Mouse (Mus musculus) ES-Bruce4 (cell line): ENCODE results near the gene Hoxa5.

Experiments
- CTCF ChIP-seq: IDR thresholded peaks from one replicate; pipeline ENCODE4 v1.8.1; 2011; ENCODE audit warnings: low read depth, low read length
- POLR2A ChIP-seq: IDR thresholded peaks from one replicate; pipeline ENCODE4 v1.8.1; 2011; ENCODE audit warnings: low read length; ENCODE audit not compliant: insufficient read depth

GRCm38 (mm10) chr6:52206882-52207683 lies 2.7 kb upstream of the Hoxa5 start:
- TF ChIP-seq POLR2A (no peak), CTCF (no peak)
